Mouse (Mus musculus): ENCODE data around the gene Cblb. TPM values are rescaled to one million over a fixed set of nuclear protein-coding genes. Genes with fewer than 3 reads are reported as not detected.
A peak's percentile ranks its signal among the peaks of the same experiment; 100 is the strongest.

Gene Cblb
- polyA plus RNA-seq, 2 experiments: 1.8 TPM

GRCm38 (mm10) chr16:52076652-52077051, 45.6 kb downstream of the Cblb start:
- Histone ChIP-seq H3K9me3 (ENCODE audit: control insufficient read depth, low read length) (no peaks in the 10 kb centered on the region), H3K4me1 (replicated peaks; ENCODE audit: control insufficient read depth in 2 of 2, insufficient read depth in 2 of 2, low read length in 1 of 2) (peaks cover 11 to 22% of the 10 kb centered on the region in 2 experiments), H3K27me3 (ENCODE audit: control insufficient read depth, insufficient read depth, low read length) (no peaks in the 10 kb centered on the region), H3K27ac (no peak overlapping the region), H3K4me2 (ENCODE audit: low read depth) (no peak overlapping the region), H3K36me3 (replicated peaks; ENCODE audit: control insufficient read depth, insufficient read depth, low read depth) (no peaks in the 10 kb centered on the region), H3K9ac (replicated peaks) (no peak overlapping the region), H3K4me3 (ENCODE audit: insufficient read depth in 1 of 2, low read depth in 2 of 2, low read length in 2 of 2) (no peak overlapping the region)
- no peak for TF ChIP-seq EP300 (IDR thresholded peaks at IDR 0.05; ENCODE audit: low read depth)
- TF ChIP-seq CTCF (IDR thresholded peaks at IDR 0.05; ENCODE audit: low read depth): no peak
- ATAC-seq (ENCODE audit: insufficient read depth) (no peak), DNase-seq (ENCODE audit: low read depth in 3 of 3, low spot score in 3 of 3) (no peak)
- WGBS (ENCODE audit: insufficient replicate concordance): 81% methylated on average over 7 of the region's 7 CpGs

- no peak overlapping the region for H3K27ac ChIP-seq
- no peak overlapping the region for H3K4me2 ChIP-seq (ENCODE audit: low read depth)
- H3K4me1 ChIP-seq (replicated peaks; ENCODE audit: control insufficient read depth in 2 of 2, insufficient read depth in 2 of 2, low read length in 1 of 2): peaks cover 15 to 27% of the 10 kb centered on the region in 2 experiments
- no peaks in the 10 kb centered on the region for H3K36me3 ChIP-seq (replicated peaks; ENCODE audit: control insufficient read depth, insufficient read depth, low read depth)
- no peak for TF ChIP-seq EP300 (IDR thresholded peaks at IDR 0.05; ENCODE audit: low read depth)
- no peak for TF ChIP-seq CTCF (IDR thresholded peaks at IDR 0.05; ENCODE audit: low read depth)
- H3K9me3 ChIP-seq (ENCODE audit: control insufficient read depth, low read length): no peaks in the 10 kb centered on the region
- H3K4me3 ChIP-seq (ENCODE audit: insufficient read depth in 1 of 2, low read depth in 2 of 2, low read length in 2 of 2): no peak overlapping the region
- DNase-seq (ENCODE audit: low read depth in 3 of 3, low spot score in 3 of 3): no peak
- 58% methylated on average over 4 of the region's 4 CpGs for WGBS (ENCODE audit: insufficient replicate concordance)
- no peak overlapping the region for H3K9ac ChIP-seq (replicated peaks)
- no peak for ATAC-seq (ENCODE audit: insufficient read depth)
- no peaks in the 10 kb centered on the region for H3K27me3 ChIP-seq (ENCODE audit: control insufficient read depth, insufficient read depth, low read length)
Observed at GRCm38 (mm10) chr16:52077901-52078300, 46.9 kb downstream of the Cblb start.

- no peak overlapping the region for H3K27ac ChIP-seq
Observed at GRCm38 (mm10) chr16:52078758-52079474, 47.9 kb downstream of the Cblb start.

GRCm38 (mm10) chr16:52079475-52079823, 48.4 kb downstream of the Cblb start:
- Histone ChIP-seq H3K9ac (replicated peaks) (no peak overlapping the region), H3K4me1 (replicated peaks; ENCODE audit: control insufficient read depth in 2 of 2, insufficient read depth in 2 of 2, low read length in 1 of 2) (peaks cover 15 to 27% of the 10 kb centered on the region in 2 experiments), H3K36me3 (replicated peaks; ENCODE audit: control insufficient read depth, insufficient read depth, low read depth) (no peaks in the 10 kb centered on the region), H3K4me3 (ENCODE audit: insufficient read depth in 1 of 2, low read depth in 2 of 2, low read length in 2 of 2) (no peak overlapping the region), H3K27me3 (ENCODE audit: control insufficient read depth, insufficient read depth, low read length) (no peaks in the 10 kb centered on the region), H3K4me2 (ENCODE audit: low read depth) (no peak overlapping the region), H3K27ac (no peak overlapping the region), H3K9me3 (ENCODE audit: control insufficient read depth, low read length) (no peaks in the 10 kb centered on the region)
- DNase-seq (ENCODE audit: low read depth in 3 of 3, low spot score in 3 of 3) (no peak), ATAC-seq (ENCODE audit: insufficient read depth) (no peak)
- TF ChIP-seq CTCF (IDR thresholded peaks at IDR 0.05; ENCODE audit: low read depth): no peak
- no peak for TF ChIP-seq EP300 (IDR thresholded peaks at IDR 0.05; ENCODE audit: low read depth)
- WGBS (ENCODE audit: insufficient replicate concordance): 76% methylated on average over 8 of the region's 8 CpGs

More at GRCm38 (mm10) chr16:52078758-52079474, 47.9 kb downstream of the Cblb start:
- Histone ChIP-seq H3K27me3 (ENCODE audit: control insufficient read depth, insufficient read depth, low read length) (no peaks in the 10 kb centered on the region), H3K9ac (replicated peaks) (no peak overlapping the region), H3K4me3 (ENCODE audit: insufficient read depth in 1 of 2, low read depth in 2 of 2, low read length in 2 of 2) (no peak overlapping the region), H3K36me3 (replicated peaks; ENCODE audit: control insufficient read depth, insufficient read depth, low read depth) (no peaks in the 10 kb centered on the region), H3K4me2 (ENCODE audit: low read depth) (no peak overlapping the region), H3K9me3 (ENCODE audit: control insufficient read depth, low read length) (no peaks in the 10 kb centered on the region), H3K4me1 (replicated peaks; ENCODE audit: control insufficient read depth in 2 of 2, insufficient read depth in 2 of 2, low read length in 1 of 2) (peaks cover 15 to 27% of the 10 kb centered on the region in 2 experiments)
- TF ChIP-seq CTCF (IDR thresholded peaks at IDR 0.05; ENCODE audit: low read depth): no peak
- no peak for TF ChIP-seq EP300 (IDR thresholded peaks at IDR 0.05; ENCODE audit: low read depth)
- WGBS (ENCODE audit: insufficient replicate concordance): 69% methylated on average over 9 of the region's 9 CpGs
- DNase-seq (ENCODE audit: low read depth in 3 of 3, low spot score in 3 of 3) (no peak), ATAC-seq (ENCODE audit: insufficient read depth) (no peak)

- 22% methylated on average over 11 of the region's 11 CpGs for WGBS (ENCODE audit: insufficient replicate concordance)
- Histone ChIP-seq H3K27ac (no peak overlapping the region), H3K4me3 (ENCODE audit: insufficient read depth in 1 of 2, low read depth in 2 of 2, low read length in 2 of 2) (no peak overlapping the region), H3K36me3 (replicated peaks; ENCODE audit: control insufficient read depth, insufficient read depth, low read depth) (no peaks in the 10 kb centered on the region), H3K9me3 (ENCODE audit: control insufficient read depth, low read length) (no peaks in the 10 kb centered on the region), H3K4me2 (ENCODE audit: low read depth) (peak overlapping the region; percentile 15), H3K4me1 (replicated peaks; ENCODE audit: control insufficient read depth in 2 of 2, insufficient read depth in 2 of 2, low read length in 1 of 2) (peaks cover 15 to 27% of the 10 kb centered on the region in 2 experiments), H3K9ac (replicated peaks) (no peak overlapping the region), H3K27me3 (ENCODE audit: control insufficient read depth, insufficient read depth, low read length) (no peaks in the 10 kb centered on the region)
- DNase-seq (ENCODE audit: low read depth in 3 of 3, low spot score in 3 of 3) (no peak), ATAC-seq (ENCODE audit: insufficient read depth) (peak; percentile 58)
- TF ChIP-seq EP300 (IDR thresholded peaks at IDR 0.05; ENCODE audit: low read depth) (0 out of 2 replicates have a peak, but pooled peaks have one; percentile 13), CTCF (IDR thresholded peaks at IDR 0.05; ENCODE audit: low read depth) (no peak)
Observed at GRCm38 (mm10) chr16:52080619-52081395, 49.8 kb downstream of the Cblb start.

Data from liver, embryonic 14.5 days (tissue).